Mouse (Mus musculus) neutrophil, adult 5-6 weeks (primary cell): ENCODE data around the gene Il34. TPM values are rescaled to one million over a fixed set of nuclear protein-coding genes. Genes with fewer than 3 reads are reported as not detected.

Source experiments
- ATAC-seq: fragments of 151-379, 151-347 bp; 2 replicates; pipeline ENCODE4 v1.8.0; 2017; ENCODE audit warnings: mild to moderate bottlenecking, moderate TSS enrichment; ENCODE audit not compliant: insufficient number of reproducible peaks, poor library complexity, low FRiP score, severe bottlenecking; ENCODE audit errors: extremely low read depth
- total RNA-seq: library from RNA; stranded (forward); fragments of 200-1000 nt; gene quantifications from 2 replicates; pipeline ENCODE4 v1.2.3, GENCODE M21; 2017

The Il34 gene
- total RNA-seq, 1 experiment from 2014 or later: not detected

- no peak for ATAC-seq
These were observed 85.6 kb downstream of the Il34 start for GRCm38 (mm10) chr8:110719898-110720653.

- ATAC-seq: no peak
These were observed 86.6 kb downstream of the Il34 start for GRCm38 (mm10) chr8:110718969-110719670.

- ATAC-seq: no peak
These were observed 87.3 kb downstream of the Il34 start for GRCm38 (mm10) chr8:110718209-110718968.

GRCm38 (mm10) chr8:110717131-110717530, 88.6 kb downstream of the Il34 start:
- ATAC-seq: no peak

- no peak for ATAC-seq
These were observed 89.6 kb downstream of the Il34 start for GRCm38 (mm10) chr8:110716075-110716474.

- no peak for ATAC-seq
These were observed 90.8 kb downstream of the Il34 start for GRCm38 (mm10) chr8:110714827-110715519.

- ATAC-seq: no peak
These were observed 92.7 kb downstream of the Il34 start for GRCm38 (mm10) chr8:110713073-110713472.

- no peak for ATAC-seq
These were observed 94.3 kb downstream of the Il34 start for GRCm38 (mm10) chr8:110711271-110711934.

- no peak for ATAC-seq
These were observed 95.1 kb downstream of the Il34 start for GRCm38 (mm10) chr8:110710593-110710992.

- no peak for ATAC-seq
These were observed 97.3 kb downstream of the Il34 start for GRCm38 (mm10) chr8:110708429-110708828.

GRCm38 (mm10) chr8:110706288-110706870, 99.3 kb downstream of the Il34 start:
- ATAC-seq: no peak

GRCm38 (mm10) chr8:110705391-110706287, 100.1 kb downstream of the Il34 start:
- ATAC-seq: no peak

- ATAC-seq: no peak
These were observed 101.6 kb downstream of the Il34 start for GRCm38 (mm10) chr8:110704103-110704502.

GRCm38 (mm10) chr8:110703460-110704061, 102.2 kb downstream of the Il34 start:
- no peak for ATAC-seq

GRCm38 (mm10) chr8:110702636-110703459, 102.9 kb downstream of the Il34 start:
- no peak for ATAC-seq

- ATAC-seq: no peak
These were observed 105.2 kb downstream of the Il34 start for GRCm38 (mm10) chr8:110700561-110700960.
